Mouse (Mus musculus): ENCODE results near the gene Spcs2.

Spcs2 gene

GRCm38 (mm10) chr7:99864241-99865028 lies 1.2 kb upstream of the Spcs2 start:
- DNase-seq (ENCODE audit: low spot score) = no peak

GRCm38 (mm10) chr7:99858813-99859585 lies 4.3 kb downstream of the Spcs2 start, which contains the start of gene Xrra1:
Xrra1 (plus strand) TSS chr7:99859116.
- peak; percentile 97 for DNase-seq (ENCODE audit: low spot score)

- DNase-seq (ENCODE audit: low spot score) = no peak
Measured at GRCm38 (mm10) chr7:99858175-99858812, 5.0 kb downstream of the Spcs2 start.

- DNase-seq (ENCODE audit: low spot score) = no peak
Measured at GRCm38 (mm10) chr7:99856266-99856861, 6.9 kb downstream of the Spcs2 start.

- no peak for DNase-seq (ENCODE audit: low spot score)
Measured at GRCm38 (mm10) chr7:99854311-99854710, 9.0 kb downstream of the Spcs2 start.

- DNase-seq (ENCODE audit: low spot score) = no peak
Measured at GRCm38 (mm10) chr7:99853350-99853749, 9.9 kb downstream of the Spcs2 start.

- DNase-seq (ENCODE audit: low spot score) = no peak
Measured at GRCm38 (mm10) chr7:99851618-99852017, 11.6 kb downstream of the Spcs2 start.

- DNase-seq (ENCODE audit: low spot score) = no peak
Measured at GRCm38 (mm10) chr7:99851121-99851520, 12.1 kb downstream of the Spcs2 start.

GRCm38 (mm10) chr7:99850534-99850933 lies 12.7 kb downstream of the Spcs2 start:
- DNase-seq (ENCODE audit: low spot score) = no peak

- no peak for DNase-seq (ENCODE audit: low spot score)
Measured at GRCm38 (mm10) chr7:99845533-99846236, 17.6 kb downstream of the Spcs2 start.

- no peak for DNase-seq (ENCODE audit: low spot score)
Measured at GRCm38 (mm10) chr7:99838241-99838640, 25.0 kb downstream of the Spcs2 start.

GRCm38 (mm10) chr7:99837358-99838071 lies 25.7 kb downstream of the Spcs2 start:
- DNase-seq (ENCODE audit: low spot score) = no peak

- DNase-seq (ENCODE audit: low spot score) = no peak
Measured at GRCm38 (mm10) chr7:99836781-99837180, 26.5 kb downstream of the Spcs2 start.

GRCm38 (mm10) chr7:99834314-99834853 lies 28.9 kb downstream of the Spcs2 start:
- no peak for DNase-seq (ENCODE audit: low spot score)

- no peak for DNase-seq (ENCODE audit: low spot score)
Measured at GRCm38 (mm10) chr7:99833846-99834222, 29.4 kb downstream of the Spcs2 start.

- DNase-seq (ENCODE audit: low spot score) = no peak
Measured at GRCm38 (mm10) chr7:99833115-99833845, 30.0 kb downstream of the Spcs2 start.

GRCm38 (mm10) chr7:99828083-99828570 lies 35.1 kb downstream of the Spcs2 start, which contains the start of gene Neu3:
Neu3 (minus strand) TSS chr7:99828417.
- DNase-seq (ENCODE audit: low spot score) = peak; percentile 91

GRCm38 (mm10) chr7:99826096-99826495 lies 37.2 kb downstream of the Spcs2 start:
- no peak for DNase-seq (ENCODE audit: low spot score)

- no peak for DNase-seq (ENCODE audit: low spot score)
Measured at GRCm38 (mm10) chr7:99825511-99825910, 37.8 kb downstream of the Spcs2 start.

Data from ovary, adult 18-20 months (tissue).